Mouse (Mus musculus): ENCODE results near the gene Herc4. TPM values are rescaled to one million over a fixed set of nuclear protein-coding genes. Genes with fewer than 3 reads are reported as not detected.

Gene Herc4
- polyA plus RNA-seq, 1 experiment from 2014 or later: 19.2 TPM

GRCm38 (mm10) chr10:63221081-63221783 is 22.4 kb upstream of the Herc4 start:
- Histone ChIP-seq H3K4me2 (replicated peaks; ENCODE audit: low read depth) (no peak overlapping the region), H3K36me3 (ENCODE audit: control insufficient read depth, insufficient read depth) (no peaks in the 10 kb centered on the region), H3K27ac (ENCODE audit: low read depth, low read length) (no peak overlapping the region)

GRCm38 (mm10) chr10:63224341-63224740 is 19.3 kb upstream of the Herc4 start:
- no peak for TF ChIP-seq CTCF (IDR thresholded peaks at IDR 0.05; ENCODE audit: low read depth)
- WGBS: 64% methylated on average over 12 of the region's 12 CpGs
- Histone ChIP-seq H3K9me3 (ENCODE audit: control insufficient read depth) (no peaks in the 10 kb centered on the region), H3K9ac (ENCODE audit: low read depth, low read length) (no peak overlapping the region), H3K27ac (ENCODE audit: low read depth, low read length) (no peak overlapping the region), H3K4me3 (ENCODE audit: low read depth, low read length) (no peak overlapping the region), H3K4me2 (replicated peaks; ENCODE audit: low read depth) (no peak overlapping the region), H3K36me3 (ENCODE audit: control insufficient read depth, insufficient read depth) (no peaks in the 10 kb centered on the region), H3K27me3 (replicated peaks; ENCODE audit: control insufficient read depth, insufficient read depth, low read length) (no peaks in the 10 kb centered on the region), H3K4me1 (replicated peaks; ENCODE audit: control insufficient read depth, insufficient read depth, low read length) (no peaks in the 10 kb centered on the region)
- ATAC-seq: no peak

More at GRCm38 (mm10) chr10:63221081-63221783, 22.4 kb upstream of the Herc4 start:
- no peak for TF ChIP-seq CTCF (IDR thresholded peaks at IDR 0.05; ENCODE audit: low read depth)
- ATAC-seq: no peak
- Histone ChIP-seq H3K27me3 (replicated peaks; ENCODE audit: control insufficient read depth, insufficient read depth, low read length) (no peaks in the 10 kb centered on the region), H3K9me3 (ENCODE audit: control insufficient read depth) (no peaks in the 10 kb centered on the region), H3K4me1 (replicated peaks; ENCODE audit: control insufficient read depth, insufficient read depth, low read length) (no peaks in the 10 kb centered on the region), H3K9ac (ENCODE audit: low read depth, low read length) (no peak overlapping the region), H3K4me3 (ENCODE audit: low read depth, low read length) (no peak overlapping the region)
- 67% methylated on average over 7 of the region's 7 CpGs for WGBS

- H3K27me3 ChIP-seq (replicated peaks; ENCODE audit: control insufficient read depth, insufficient read depth, low read length): no peaks in the 10 kb centered on the region
- no peak overlapping the region for H3K9ac ChIP-seq (ENCODE audit: low read depth, low read length)
- no peaks in the 10 kb centered on the region for H3K36me3 ChIP-seq (ENCODE audit: control insufficient read depth, insufficient read depth)
- TF ChIP-seq CTCF (IDR thresholded peaks at IDR 0.05; ENCODE audit: low read depth): no peak
- H3K9me3 ChIP-seq (ENCODE audit: control insufficient read depth): no peaks in the 10 kb centered on the region
- 80% methylated on average over 7 of the region's 7 CpGs for WGBS
- no peak overlapping the region for H3K4me2 ChIP-seq (replicated peaks; ENCODE audit: low read depth)
- ATAC-seq: no peak
- H3K4me1 ChIP-seq (replicated peaks; ENCODE audit: control insufficient read depth, insufficient read depth, low read length): no peaks in the 10 kb centered on the region
- H3K4me3 ChIP-seq (ENCODE audit: low read depth, low read length): no peak overlapping the region
- no peak overlapping the region for H3K27ac ChIP-seq (ENCODE audit: low read depth, low read length)
These were observed 13.3 kb upstream of the Herc4 start for GRCm38 (mm10) chr10:63230266-63230665.

- TF ChIP-seq CTCF (IDR thresholded peaks at IDR 0.05; ENCODE audit: low read depth): no peak
- H3K4me3 ChIP-seq (ENCODE audit: low read depth, low read length): no peak overlapping the region
- no peaks in the 10 kb centered on the region for H3K36me3 ChIP-seq (ENCODE audit: control insufficient read depth, insufficient read depth)
- no peaks in the 10 kb centered on the region for H3K4me1 ChIP-seq (replicated peaks; ENCODE audit: control insufficient read depth, insufficient read depth, low read length)
- no peak overlapping the region for H3K9ac ChIP-seq (ENCODE audit: low read depth, low read length)
- no peaks in the 10 kb centered on the region for H3K27me3 ChIP-seq (replicated peaks; ENCODE audit: control insufficient read depth, insufficient read depth, low read length)
- H3K27ac ChIP-seq (ENCODE audit: low read depth, low read length): no peak overlapping the region
- H3K9me3 ChIP-seq (ENCODE audit: control insufficient read depth): no peaks in the 10 kb centered on the region
- H3K4me2 ChIP-seq (replicated peaks; ENCODE audit: low read depth): no peak overlapping the region
- WGBS: 36% methylated on average over 3 of the region's 5 CpGs
- no peak for ATAC-seq
These were observed 12.8 kb upstream of the Herc4 start for GRCm38 (mm10) chr10:63230854-63231253.

GRCm38 (mm10) chr10:63231630-63232029 is 12.0 kb upstream of the Herc4 start:
- Histone ChIP-seq H3K9me3 (ENCODE audit: control insufficient read depth) (no peaks in the 10 kb centered on the region), H3K4me1 (replicated peaks; ENCODE audit: control insufficient read depth, insufficient read depth, low read length) (no peaks in the 10 kb centered on the region)

GRCm38 (mm10) chr10:63234133-63234532 is 9.5 kb upstream of the Herc4 start:
- H3K9me3 ChIP-seq (ENCODE audit: control insufficient read depth): no peaks in the 10 kb centered on the region
- no peak overlapping the region for H3K9ac ChIP-seq (ENCODE audit: low read depth, low read length)
- H3K36me3 ChIP-seq (ENCODE audit: control insufficient read depth, insufficient read depth): no peaks in the 10 kb centered on the region
- H3K4me2 ChIP-seq (replicated peaks; ENCODE audit: low read depth): no peak overlapping the region
- H3K27ac ChIP-seq (ENCODE audit: low read depth, low read length): no peak overlapping the region
- H3K4me1 ChIP-seq (replicated peaks; ENCODE audit: control insufficient read depth, insufficient read depth, low read length): no peaks in the 10 kb centered on the region
- 85% methylated on average over 5 of the region's 5 CpGs for WGBS
- no peak for ATAC-seq
- no peak for TF ChIP-seq CTCF (IDR thresholded peaks at IDR 0.05; ENCODE audit: low read depth)
- no peaks in the 10 kb centered on the region for H3K27me3 ChIP-seq (replicated peaks; ENCODE audit: control insufficient read depth, insufficient read depth, low read length)
- no peak overlapping the region for H3K4me3 ChIP-seq (ENCODE audit: low read depth, low read length)

More at GRCm38 (mm10) chr10:63231630-63232029, 12.0 kb upstream of the Herc4 start:
- Histone ChIP-seq H3K4me2 (replicated peaks; ENCODE audit: low read depth) (no peak overlapping the region), H3K27ac (ENCODE audit: low read depth, low read length) (no peak overlapping the region), H3K9ac (ENCODE audit: low read depth, low read length) (no peak overlapping the region), H3K4me3 (ENCODE audit: low read depth, low read length) (no peak overlapping the region), H3K27me3 (replicated peaks; ENCODE audit: control insufficient read depth, insufficient read depth, low read length) (no peaks in the 10 kb centered on the region), H3K36me3 (ENCODE audit: control insufficient read depth, insufficient read depth) (no peaks in the 10 kb centered on the region)
- no peak for TF ChIP-seq CTCF (IDR thresholded peaks at IDR 0.05; ENCODE audit: low read depth)
- ATAC-seq: no peak
- 40% methylated on average over 5 of the region's 5 CpGs for WGBS

Data from intestine, postnatal 0 days (tissue).